Mouse (Mus musculus): ENCODE data around the gene Fkbp1a. TPM values are rescaled to one million over a fixed set of nuclear protein-coding genes. Genes with fewer than 3 reads are reported as not detected.

Gene Fkbp1a
- total RNA-seq, 2 experiments from 2014 or later = 213 to 229 TPM

DNA sequence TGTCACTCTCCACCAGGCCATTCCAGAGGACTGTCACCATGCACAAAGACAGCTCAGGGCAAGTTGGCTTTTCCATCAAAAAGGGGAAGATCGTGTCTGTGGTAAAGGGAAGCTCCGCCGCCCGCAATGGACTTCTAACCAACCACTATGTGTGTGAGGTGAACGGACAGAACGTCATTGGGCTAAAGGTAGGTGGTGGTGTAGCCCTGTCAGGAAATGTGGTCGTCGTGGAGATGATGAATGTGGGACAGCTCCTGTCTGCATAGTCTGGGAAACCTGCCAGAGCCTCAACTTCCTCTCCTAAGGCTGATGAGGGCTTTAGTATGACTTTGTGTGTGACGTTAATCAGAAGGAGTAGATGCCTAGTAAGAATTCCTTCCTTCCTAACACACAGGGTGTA, 45.0 kb downstream of the Fkbp1a start:
- no peak for DNase-seq
- intact Hi-C loops (cut with DNase I) = no loop called here

DNA sequence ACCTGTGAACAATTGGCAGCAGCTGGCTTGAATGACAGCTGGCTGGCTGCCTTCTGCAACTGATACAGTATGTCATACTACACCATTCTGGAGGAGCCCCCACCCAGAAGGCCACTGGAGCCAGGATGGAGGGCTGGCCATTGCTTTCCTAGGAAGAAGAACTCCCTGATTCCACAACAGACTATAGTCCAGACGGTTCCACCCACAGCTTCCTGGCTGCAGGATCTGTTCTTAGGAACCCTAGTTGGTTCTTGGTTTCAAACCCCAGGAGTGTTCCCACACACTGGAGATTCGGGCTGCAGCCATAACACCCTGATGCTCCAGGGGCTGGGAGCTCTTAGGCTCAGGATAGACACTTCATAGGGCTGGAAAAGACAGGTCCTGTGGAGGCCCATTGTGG, 55.8 kb downstream of the Fkbp1a start:
- no peak for DNase-seq
- intact Hi-C loops (cut with DNase I) = no loop called here

DNA sequence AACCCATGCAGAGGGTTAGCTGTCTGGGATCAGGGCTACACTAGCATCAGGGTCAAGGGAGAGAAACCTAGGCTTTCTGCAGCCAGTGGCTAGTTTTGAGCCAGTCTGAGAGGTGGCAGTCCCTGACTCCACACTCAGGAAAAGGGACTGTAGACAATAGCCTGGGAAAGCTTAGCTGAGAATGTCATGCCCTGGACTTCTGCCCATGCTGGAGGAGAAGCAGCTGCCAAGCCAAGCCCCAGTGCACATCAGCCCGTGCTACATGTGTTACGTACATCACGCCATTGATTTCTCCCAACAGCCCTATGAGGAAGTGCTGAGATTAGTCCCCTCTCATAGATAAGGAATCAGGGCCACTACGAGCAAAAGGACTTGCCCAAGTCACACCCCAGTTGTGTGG, 59.8 kb downstream of the Fkbp1a start:
- intact Hi-C loops (cut with DNase I) = no loop called here
- DNase-seq = no peak

DNA sequence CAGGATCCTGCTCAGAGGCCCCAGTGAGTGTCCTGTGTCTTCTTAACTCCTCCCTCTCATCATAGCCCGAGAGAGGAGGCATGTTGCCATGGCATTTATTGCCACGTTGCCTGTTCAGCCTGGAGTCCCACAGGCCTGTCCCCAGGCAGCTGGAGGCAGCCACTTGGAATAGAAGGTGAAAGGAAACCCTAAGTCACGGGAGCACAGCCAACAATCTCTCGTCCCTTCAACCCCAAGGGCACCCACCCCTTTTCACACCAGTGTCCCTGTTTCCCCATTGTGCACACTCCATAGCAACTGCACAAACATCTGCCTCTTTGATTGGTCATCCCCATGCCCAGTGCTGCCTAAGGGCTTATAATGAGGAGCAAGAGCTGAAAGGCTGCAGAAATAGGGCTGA, 61.3 kb downstream of the Fkbp1a start:
- intact Hi-C loops (cut with DNase I) = no loop called here
- DNase-seq = no peak

DNA sequence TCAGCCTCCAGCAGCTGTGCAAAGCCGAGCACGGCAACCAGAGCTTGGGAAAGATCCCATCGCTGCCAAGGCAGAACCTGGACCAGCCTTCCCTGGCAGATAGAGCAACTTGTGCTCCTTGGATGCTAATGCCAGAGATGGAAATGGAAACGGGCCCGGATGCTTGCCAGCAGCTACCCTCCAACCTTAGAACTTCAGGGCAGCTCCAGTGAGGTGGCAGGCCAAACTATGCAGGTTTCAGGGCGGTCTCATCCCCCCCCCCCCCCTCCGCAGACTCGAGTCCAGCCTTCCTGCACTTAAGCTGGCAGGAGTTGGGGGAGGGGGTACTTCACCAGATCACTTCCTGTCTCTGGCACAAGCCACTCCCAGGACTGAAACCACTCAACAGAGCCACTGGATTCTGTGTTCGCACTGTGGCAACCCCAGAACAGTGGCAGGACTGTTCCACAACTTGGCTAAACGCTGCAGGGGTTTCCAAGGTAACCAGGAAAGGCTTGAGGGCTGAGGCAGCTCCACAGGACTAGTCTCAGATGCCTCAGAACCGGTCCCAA, 63.2 kb downstream of the Fkbp1a start:
- intact Hi-C loops (cut with DNase I) = no loop called here
- no peak for DNase-seq

DNA sequence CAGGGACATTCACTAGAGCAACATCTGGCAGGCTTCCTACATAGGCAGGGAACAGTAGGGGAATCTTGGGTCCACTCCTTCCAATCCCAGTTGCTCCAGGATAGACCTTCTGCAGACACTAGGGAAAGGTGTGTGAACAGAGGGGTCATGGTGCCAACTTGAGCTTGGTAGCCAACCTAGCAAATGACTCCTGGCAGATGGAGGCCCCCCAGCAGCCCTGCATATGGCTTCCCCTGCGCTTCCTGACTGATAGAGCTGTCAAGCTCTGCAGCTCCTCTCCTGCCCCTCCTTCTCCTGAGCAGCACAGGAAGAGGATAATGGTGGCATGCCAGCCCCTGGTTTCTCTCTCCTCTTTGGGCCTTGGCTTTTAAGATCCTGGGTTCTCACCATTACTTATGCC, 66.2 kb downstream of the Fkbp1a start:
- intact Hi-C loops (cut with DNase I) = no loop called here
- DNase-seq = no peak

DNA sequence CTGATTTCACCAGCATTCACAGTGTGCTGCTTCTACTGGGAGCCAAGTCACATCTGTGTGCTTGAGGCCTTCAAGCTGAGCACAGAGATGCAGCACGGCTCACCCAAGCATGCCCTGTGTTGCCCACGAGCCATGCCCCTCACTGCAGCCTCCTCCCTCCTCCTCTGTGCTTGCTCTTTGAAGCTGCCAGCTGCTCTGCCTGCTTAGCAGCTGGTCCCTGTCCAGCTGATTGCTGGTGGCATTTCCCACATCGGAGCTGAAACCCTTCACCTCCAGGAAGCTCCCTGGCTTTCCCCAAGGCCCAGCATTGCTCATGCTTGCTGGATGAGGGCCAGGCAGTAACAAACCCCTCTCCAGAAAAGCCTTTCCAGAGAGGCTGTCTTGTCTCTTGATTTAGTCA, 67.7 kb downstream of the Fkbp1a start:
- intact Hi-C loops (cut with DNase I) = no loop called here

More for the DNA sequence above, 67.7 kb downstream of the Fkbp1a start:
- no peak for DNase-seq

Other genes with a start within 250 kb of the Fkbp1a start
- not detected for gene 4921509C19Rik, start 66.3 kb upstream of the Fkbp1a start, total RNA-seq (2021)
- 10 to 100 TPM; 79.2 to 83.6 TPM for gene Nsfl1c, start 48.3 kb upstream of the Fkbp1a start, total RNA-seq (2021)
- gene Sdcbp2, start 30.1 kb downstream of the Fkbp1a start, total RNA-seq (2021) = 1 to 10 TPM; 2.0 TPM
- gene Snph, start 90.1 kb downstream of the Fkbp1a start, total RNA-seq (2021) = 1 to 10 TPM; 4.0 to 4.8 TPM
- not detected for gene Rad21l, start 126.0 kb downstream of the Fkbp1a start, total RNA-seq (2021)
- gene Tmem74b, start 159.5 kb downstream of the Fkbp1a start, total RNA-seq (2021) = 1 to 10 TPM; 4.3 to 5.2 TPM
- 10 to 100 TPM; 21.3 to 25.6 TPM for gene Psmf1, start 201.7 kb downstream of the Fkbp1a start, total RNA-seq (2021)

All from heart, postnatal 36 days (tissue).